22 mouse cellular contexts compared by ENCODE assay signal in genomic region chr7:57324473-57324872, GRCm38 (mm10).
DNase-seq lines count a peak whose midpoint lies in the region; ATAC-seq and TF ChIP-seq lines count a peak whose summit lies in the region.
"Had no signal": no experiment of that assay in that cellular context is flagged by ENCODE, and none has a peak within 500 bp of the region (broad histone marks: within the 10 kb centered on the region; RNA-seq: fewer than 3 reads in every experiment).

No protein-coding gene starts in this region.

- no peaks in the 10 kb centered on the region for H3K9me3 ChIP-seq in forebrain, postnatal 0 days (ENCODE audit: low read length)
- no peaks in the 10 kb centered on the region for H3K9me3 ChIP-seq in forebrain, embryonic 11.5 days (ENCODE audit: control insufficient read depth, low read length)
- H3K9me3 ChIP-seq in neural tube, embryonic 15.5 days (replicated peaks): no peaks in the 10 kb centered on the region
- H3K9me3 ChIP-seq: embryonic facial prominence, embryonic 13.5 days; hindbrain, embryonic 15.5 days; limb, embryonic 15.5 days; stomach, embryonic 15.5 days had no signal

- no peaks in the 10 kb centered on the region for H3K27me3 ChIP-seq in forebrain, postnatal 0 days (ENCODE audit: insufficient read depth, low read length)
- H3K27me3 ChIP-seq in forebrain, embryonic 11.5 days (ENCODE audit: control insufficient read depth, insufficient read depth, low read length): no peaks in the 10 kb centered on the region
- H3K27me3 ChIP-seq in neural tube, embryonic 15.5 days (replicated peaks): no peaks in the 10 kb centered on the region
- H3K27me3 ChIP-seq: embryonic facial prominence, embryonic 13.5 days; hindbrain, embryonic 15.5 days; limb, embryonic 15.5 days; stomach, embryonic 15.5 days had no signal

- no peak overlapping the region for H3K4me3 ChIP-seq in forebrain, postnatal 0 days (ENCODE audit: low read depth, low read length)
- H3K4me3 ChIP-seq in forebrain, embryonic 11.5 days (ENCODE audit: low read depth, low read length): no peak overlapping the region
- no peak overlapping the region for H3K4me3 ChIP-seq in neural tube, embryonic 15.5 days (replicated peaks)
- H3K4me3 ChIP-seq: embryonic facial prominence, embryonic 13.5 days; hindbrain, embryonic 15.5 days; left cerebral cortex, adult 2 months; limb, embryonic 15.5 days; myocyte; stomach, embryonic 15.5 days had no signal

- H3K4me1 ChIP-seq in forebrain, postnatal 0 days (ENCODE audit: insufficient read depth): no peaks in the 10 kb centered on the region
- no peaks in the 10 kb centered on the region for H3K4me1 ChIP-seq in forebrain, embryonic 11.5 days (replicated peaks; ENCODE audit: control insufficient read depth, insufficient read depth, low read length)
- H3K4me1 ChIP-seq in neural tube, embryonic 15.5 days: peaks cover 4% of the 10 kb centered on the region
- H3K4me1 ChIP-seq: embryonic facial prominence, embryonic 13.5 days; limb, embryonic 15.5 days; stomach, embryonic 15.5 days had no signal

- DNase-seq in forebrain, postnatal 0 days: no peak
- DNase-seq in forebrain, embryonic 11.5 days (ENCODE audit: low spot score): no peak
- DNase-seq in left cerebral cortex, postnatal 25 days (ENCODE audit: low spot score in 2 of 2): peak; percentile 8 to 25
- DNase-seq in left cerebral cortex, postnatal 10 days (ENCODE audit: extremely low spot score in 1 of 2, low spot score in 2 of 2): no peak
- no peak for DNase-seq in neural tube, embryonic 10.5 days (ENCODE audit: extremely low spot score, low spot score)
- DNase-seq in telencephalon, adult 2 months (ENCODE audit: low read depth, low spot score): peak; percentile 22
- DNase-seq in left cerebral cortex, adult 8-10 months (ENCODE audit: low spot score in 2 of 2): no peak
- DNase-seq: cerebellum, adult 9-11 months; gastrocnemius, postnatal 36 days; kidney, adult 2 months; kidney, postnatal 14 days; layer of hippocampus, adult 9-11 months; lung, postnatal 36 days; right cerebral cortex, postnatal 25 days; thymus, adult 2 months had no signal

- 28% methylated on average over 3 of the region's 3 CpGs for WGBS in forebrain, postnatal 0 days
- WGBS in forebrain, embryonic 11.5 days: 77% methylated on average over 3 of the region's 3 CpGs
- 50% methylated on average over 3 of the region's 3 CpGs for WGBS in neural tube, embryonic 15.5 days

- no peaks in the 10 kb centered on the region for H3K36me3 ChIP-seq in forebrain, postnatal 0 days (ENCODE audit: insufficient read depth)
- no peaks in the 10 kb centered on the region for H3K36me3 ChIP-seq in forebrain, embryonic 11.5 days (ENCODE audit: control insufficient read depth, insufficient read depth, low read length)
- no peaks in the 10 kb centered on the region for H3K36me3 ChIP-seq in neural tube, embryonic 15.5 days
- H3K36me3 ChIP-seq: embryonic facial prominence, embryonic 13.5 days; hindbrain, embryonic 15.5 days; limb, embryonic 15.5 days; stomach, embryonic 15.5 days had no signal

- no peak overlapping the region for H3K9ac ChIP-seq in forebrain, postnatal 0 days
- no peak overlapping the region for H3K9ac ChIP-seq in forebrain, embryonic 11.5 days (ENCODE audit: low read length)
- H3K9ac ChIP-seq in neural tube, embryonic 15.5 days (replicated peaks): no peak overlapping the region
- H3K9ac ChIP-seq: embryonic facial prominence, embryonic 13.5 days; hindbrain, embryonic 15.5 days; limb, embryonic 15.5 days; stomach, embryonic 15.5 days had no signal

- ATAC-seq in forebrain, postnatal 0 days: peak; percentile 76
- no peak for ATAC-seq in forebrain, embryonic 11.5 days (replicated peaks; ENCODE audit: low FRiP score)
- peak; percentile 45 for ATAC-seq in neural tube, embryonic 15.5 days (ENCODE audit: low FRiP score)

- intact Hi-C loops in left cerebral cortex, postnatal 25 days (cut with DNase I): no loop called here
- intact Hi-C loops in left cerebral cortex, postnatal 10 days (cut with DNase I): no loop called here

- TF ChIP-seq CTCF in forebrain, postnatal 0 days (IDR thresholded peaks at IDR 0.05; ENCODE audit: low read depth): 0 out of 2 replicates have a peak, but pooled peaks have one; percentile 26

- 0 out of 2 replicates have a peak overlapping the region, but pooled peaks have one; percentile 9 for H3K27ac ChIP-seq in forebrain, postnatal 0 days (ENCODE audit: low read depth, low read length)
- no peak overlapping the region for H3K27ac ChIP-seq in forebrain, embryonic 11.5 days (ENCODE audit: low read depth, low read length)
- H3K27ac ChIP-seq in neural tube, embryonic 15.5 days (replicated peaks): no peak overlapping the region
- H3K27ac ChIP-seq: embryonic facial prominence, embryonic 13.5 days; hindbrain, embryonic 15.5 days; left cerebral cortex, adult 2 months; limb, embryonic 15.5 days; stomach, embryonic 15.5 days had no signal

- no peak overlapping the region for H3K4me2 ChIP-seq in forebrain, postnatal 0 days (ENCODE audit: low read depth)
- no peak overlapping the region for H3K4me2 ChIP-seq in forebrain, embryonic 11.5 days (ENCODE audit: low read depth, low read length, severe bottlenecking)
- H3K4me2 ChIP-seq in neural tube, embryonic 15.5 days: no peak overlapping the region
- H3K4me2 ChIP-seq: embryonic facial prominence, embryonic 13.5 days; hindbrain, embryonic 15.5 days; limb, embryonic 15.5 days; stomach, embryonic 15.5 days had no signal

Comparison
In these comparisons a context has a peak if more than half of its experiments do, and no peak if none do; other contexts are left out.
1. DNase-seq: peak in left cerebral cortex, postnatal 25 days (2 of 2) and telencephalon, adult 2 months (single experiment); none in forebrain, postnatal 0 days (single experiment), forebrain, embryonic 11.5 days (single experiment), left cerebral cortex, postnatal 10 days (0 of 2), neural tube, embryonic 10.5 days (single experiment) and left cerebral cortex, adult 8-10 months (0 of 2).